Mouse (Mus musculus) ovary, postnatal 10 days (tissue): Measurements from ENCODE around the gene Slc10a7.
"Not testable (repeated sequence)": the region's sequence is repeated elsewhere in the genome, so short reads cannot be mapped to it uniquely, and the experiment has no call there.

Experiments
- DNase-seq: peaks from one replicate; pipeline ENCODE4 v3.0.0; 2022; ENCODE audit warnings: low spot score

The Slc10a7 gene

DNA sequence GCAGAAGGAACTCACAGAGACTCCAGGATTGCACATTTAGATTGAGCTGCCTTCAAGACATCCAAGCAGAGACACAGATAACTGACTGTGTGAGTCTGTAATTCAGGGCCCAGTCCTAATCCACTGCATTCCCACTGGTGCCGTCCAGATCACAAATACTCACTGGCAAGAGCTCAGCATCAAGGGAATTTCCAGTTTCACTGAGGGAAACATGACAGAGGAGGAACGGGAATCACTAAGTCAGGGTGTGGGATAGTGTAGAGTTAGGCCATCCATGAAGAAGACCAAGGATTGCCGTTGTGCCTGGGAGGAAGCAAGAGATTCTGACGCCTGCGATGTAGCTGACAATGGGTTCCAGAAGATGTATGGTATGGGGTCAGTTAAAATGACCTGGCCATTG is 159.1 kb downstream of the Slc10a7 start:
- DNase-seq: no peak

DNA sequence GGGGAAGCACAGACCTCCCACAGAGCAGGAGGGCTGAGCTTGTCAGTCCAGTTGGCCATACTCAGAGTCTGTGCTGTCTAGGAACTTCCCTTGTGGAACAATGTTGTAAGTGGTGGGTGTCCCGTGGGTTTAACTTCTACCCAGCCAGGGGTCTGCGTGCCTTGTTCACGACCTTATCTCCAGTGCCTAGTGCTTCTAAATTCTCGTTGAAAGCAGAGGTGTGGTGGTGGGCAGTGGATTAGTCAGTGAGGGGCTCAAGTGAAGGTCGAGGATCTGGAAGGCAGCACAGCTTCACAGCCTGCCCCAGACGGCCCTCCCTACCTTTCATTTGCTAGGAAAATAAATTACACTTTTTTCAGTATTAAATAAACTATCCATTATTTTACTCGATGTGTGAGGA is 161.1 kb downstream of the Slc10a7 start:
- no peak for DNase-seq

DNA sequence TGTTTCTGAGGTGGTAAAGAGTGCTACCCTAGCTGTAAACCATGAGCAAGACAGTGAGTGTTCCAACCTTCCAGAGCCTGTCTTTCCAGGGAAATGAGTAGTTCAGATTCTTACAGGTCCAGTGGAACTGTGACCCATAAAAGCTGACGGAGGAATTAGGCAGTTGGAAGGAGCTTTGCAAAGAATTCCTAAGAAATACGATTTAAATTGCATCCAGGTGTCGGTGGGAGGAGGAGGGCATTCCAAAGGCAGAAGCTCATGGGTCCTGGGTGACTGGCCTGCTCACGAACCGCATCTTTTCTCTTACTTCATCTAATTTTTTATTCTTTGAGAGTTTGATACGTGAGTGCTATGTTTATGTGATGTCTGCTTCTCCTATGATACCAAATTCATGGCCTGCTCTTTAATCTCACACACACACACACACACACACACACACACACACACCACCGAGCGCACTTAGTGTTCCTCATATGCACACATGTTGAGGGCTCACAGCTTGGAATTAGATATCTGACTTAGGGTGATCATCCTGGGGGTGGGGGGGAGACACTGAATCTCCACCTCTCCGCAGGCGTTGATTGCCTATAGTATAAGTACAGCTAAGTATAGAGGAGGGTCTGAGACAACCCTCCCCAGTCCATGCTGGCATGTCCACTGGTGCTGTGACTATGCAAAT is 169.5 kb downstream of the Slc10a7 start:
- DNase-seq: no peak

DNA sequence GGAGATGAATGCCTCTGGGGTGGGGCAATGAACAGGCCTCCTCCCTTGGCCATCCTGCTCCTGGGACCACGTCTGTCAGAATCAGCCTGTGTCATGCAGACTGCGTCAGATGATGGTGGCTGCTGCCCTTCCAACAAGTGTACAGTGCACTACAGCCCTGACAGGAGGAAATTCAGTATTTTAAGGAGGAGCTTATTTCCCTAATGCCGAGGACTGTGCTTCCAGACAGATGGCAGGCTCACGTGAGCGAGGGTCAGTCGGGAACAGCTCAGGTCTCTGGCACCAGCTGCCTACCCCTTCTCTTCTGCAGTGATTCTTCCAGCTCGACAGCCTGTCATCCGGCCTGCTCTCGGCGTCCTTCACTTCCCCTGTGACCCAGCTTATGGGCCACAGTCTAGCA is 181.6 kb downstream of the Slc10a7 start:
- no peak for DNase-seq

DNA sequence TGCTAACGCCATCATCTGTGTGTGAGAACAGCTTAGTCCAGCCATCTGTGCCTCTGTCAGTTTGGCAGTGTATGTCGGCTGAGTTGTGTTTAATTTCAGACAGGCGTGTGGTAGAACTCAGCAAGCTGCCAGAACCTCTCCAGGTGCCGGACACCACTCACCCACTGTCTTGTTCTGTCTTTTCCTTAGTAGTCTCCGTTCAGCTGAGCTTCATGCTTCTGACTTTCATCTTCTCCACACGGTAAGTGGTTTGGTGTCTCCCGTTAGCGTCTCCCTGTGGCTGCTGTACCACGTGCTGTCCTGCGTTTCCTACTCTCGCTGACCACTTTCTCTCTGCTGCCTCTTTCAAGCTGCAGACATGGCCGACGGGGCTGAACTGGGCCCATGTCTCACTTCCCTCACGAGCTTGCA is 189.2 kb downstream of the Slc10a7 start:
- no peak for DNase-seq

DNA sequence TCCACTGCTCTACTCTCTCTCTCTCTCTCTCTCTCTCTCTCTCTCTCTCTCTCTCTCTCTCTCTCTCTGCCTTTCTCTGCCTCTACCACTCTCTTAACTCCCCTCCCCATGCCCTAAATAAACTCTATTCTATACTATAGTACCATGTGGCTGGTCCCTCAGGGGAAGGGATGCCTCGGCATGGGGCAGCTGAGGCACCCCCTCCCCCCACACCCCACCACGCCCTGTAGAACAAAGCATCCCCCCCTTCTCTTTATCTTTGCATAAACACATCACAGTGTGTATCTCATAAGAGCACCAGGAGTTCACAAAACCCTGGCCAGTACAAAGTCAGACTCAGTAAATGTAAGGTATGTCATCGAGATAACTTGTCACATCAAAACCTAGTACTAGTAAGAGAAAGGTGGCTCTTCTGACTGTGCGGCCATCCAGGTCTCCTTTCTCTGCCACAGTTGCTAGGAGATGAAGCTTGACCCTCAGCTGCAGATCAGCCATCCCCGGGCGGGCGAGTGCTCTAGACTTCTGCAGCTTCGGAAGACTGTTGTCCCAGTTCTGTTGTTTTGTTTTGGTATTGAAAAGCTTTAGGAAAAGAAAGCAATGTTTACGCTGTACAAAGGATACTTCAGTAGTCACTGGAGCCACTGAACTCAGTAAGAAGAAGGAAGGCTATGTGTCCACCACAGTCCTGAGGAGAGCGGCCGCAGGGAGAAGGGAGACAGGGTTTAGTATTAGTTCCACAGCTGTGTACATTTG is 194.1 kb downstream of the Slc10a7 start:
- no peak for DNase-seq

DNA sequence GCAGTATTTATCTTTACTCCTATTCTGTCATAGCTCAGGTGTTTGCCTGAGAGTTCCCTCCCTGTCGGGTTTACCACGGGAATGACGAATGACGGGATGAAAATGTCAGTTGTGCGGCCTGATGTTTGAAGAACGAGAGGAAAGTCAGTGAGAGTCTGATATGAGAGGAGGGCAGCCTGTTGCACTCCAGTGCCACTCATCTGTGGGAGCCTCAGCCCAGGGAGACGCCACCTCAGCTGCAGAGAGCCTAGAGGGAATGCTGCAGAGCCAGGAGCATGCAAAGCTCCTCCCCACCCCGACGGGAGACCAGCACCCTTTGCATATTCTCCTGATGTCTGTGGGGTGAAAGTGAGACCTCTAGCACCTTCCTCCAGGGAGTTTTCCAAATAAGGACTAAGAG is 196.8 kb downstream of the Slc10a7 start:
- DNase-seq: no peak

DNA sequence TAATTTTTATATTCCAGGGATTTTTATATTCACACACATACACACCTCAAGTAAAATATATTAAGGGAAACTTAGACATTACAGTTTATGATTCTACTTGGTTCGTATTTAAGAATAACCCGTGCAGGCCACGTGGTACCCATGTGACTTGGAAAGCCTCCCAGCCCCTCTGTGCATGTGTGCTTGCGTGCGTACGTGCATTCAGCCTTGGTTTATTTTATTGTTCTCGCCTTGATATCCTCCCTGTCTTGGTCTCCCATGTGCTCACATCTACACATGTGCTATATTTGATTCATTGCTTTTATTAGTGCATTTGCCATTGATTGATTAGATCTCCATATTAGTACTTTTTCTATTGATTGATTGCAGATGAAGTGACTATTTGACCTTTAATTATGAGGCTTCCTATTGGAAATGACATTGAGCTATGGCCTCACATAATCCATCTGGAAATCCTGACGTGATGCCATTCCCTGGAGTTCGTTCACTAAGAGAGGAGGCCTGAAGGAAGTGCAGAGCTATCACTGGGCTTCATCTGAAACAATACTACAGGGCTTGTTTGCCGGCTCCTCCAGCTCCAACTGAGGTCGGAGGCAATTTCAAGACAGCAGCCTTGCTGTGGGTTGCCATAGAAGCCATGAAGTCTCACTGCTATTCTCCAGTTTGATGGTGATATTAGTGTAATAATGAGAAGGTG is 200.9 kb downstream of the Slc10a7 start:
- DNase-seq: no peak

DNA sequence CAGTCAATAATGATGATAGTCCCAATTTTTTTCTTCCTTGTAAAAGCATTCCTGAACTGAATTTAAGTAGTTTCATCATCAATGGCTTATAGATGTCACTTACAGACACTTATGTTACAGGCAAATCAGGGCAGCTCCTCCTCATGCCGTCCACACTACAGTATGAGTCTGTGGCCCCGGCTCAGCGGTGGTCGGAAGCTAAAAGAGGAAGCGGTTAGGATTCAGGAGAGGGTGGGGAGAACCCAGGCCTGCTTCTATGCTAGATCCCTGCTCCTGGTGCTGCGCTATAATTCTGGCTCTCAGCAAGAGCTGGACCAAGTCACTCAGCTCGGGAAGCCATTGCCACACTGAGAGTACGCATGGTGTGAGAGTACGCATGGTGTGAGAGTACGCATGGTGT is 201.8 kb downstream of the Slc10a7 start:
- DNase-seq: no peak

DNA sequence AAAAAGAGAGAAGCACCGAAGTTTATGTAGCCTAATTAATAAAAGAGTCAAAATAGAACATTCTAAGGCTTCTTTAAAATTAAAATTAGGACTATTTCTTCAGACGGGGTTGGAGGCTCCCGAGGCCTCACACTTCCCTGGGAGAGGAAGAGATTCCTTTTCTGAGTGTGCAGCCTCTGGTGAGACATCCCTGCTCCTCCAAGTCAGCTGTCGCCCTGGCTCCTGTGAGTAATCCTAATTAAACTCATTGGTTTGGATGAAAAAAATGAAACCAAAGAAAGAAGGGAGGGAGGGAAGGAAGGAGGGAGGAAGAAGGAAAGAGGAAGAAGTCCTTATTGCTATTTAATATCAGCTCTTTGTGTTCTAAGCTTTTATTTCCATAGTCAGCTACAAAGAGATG is 205.7 kb downstream of the Slc10a7 start:
- no peak for DNase-seq

DNA sequence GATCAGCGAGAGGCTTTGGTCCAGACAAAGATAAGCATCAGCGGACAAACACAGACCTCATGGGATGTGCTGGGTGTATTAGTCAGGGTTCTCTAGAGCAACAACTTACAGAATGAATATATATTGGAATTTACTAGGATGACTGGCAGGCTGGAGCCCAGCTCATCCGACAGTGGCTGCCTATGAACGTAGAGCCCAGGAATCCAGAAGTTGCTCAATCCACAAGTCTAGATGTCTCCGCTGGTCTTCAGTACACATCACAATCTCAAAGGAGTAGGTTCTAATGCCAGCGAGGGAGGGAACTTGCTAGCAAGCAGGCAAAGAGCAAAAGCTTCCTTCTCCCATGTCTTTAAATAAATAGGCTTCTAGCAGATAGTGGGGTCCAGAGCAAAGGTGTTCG is 207.4 kb downstream of the Slc10a7 start:
- no peak for DNase-seq

DNA sequence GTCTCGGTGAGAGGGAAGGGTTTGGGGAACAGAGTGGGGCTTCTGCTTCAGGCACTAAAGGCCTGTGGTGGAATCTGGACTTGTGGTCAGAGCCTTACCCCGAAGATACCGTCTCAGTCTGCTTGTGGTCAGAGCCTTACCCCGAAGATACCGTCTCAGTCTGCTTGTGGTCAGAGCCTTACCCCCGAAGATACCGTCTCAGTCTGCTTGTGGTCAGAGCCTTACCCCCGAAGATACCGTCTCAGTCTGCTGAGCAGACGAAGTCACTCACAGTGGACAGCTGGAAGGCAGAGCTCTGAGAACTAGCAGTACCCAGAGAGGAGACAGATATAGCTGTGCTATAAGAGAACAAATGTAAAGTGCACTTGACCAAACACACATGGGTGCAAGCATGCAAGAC is 208.0 kb downstream of the Slc10a7 start:
- DNase-seq: not testable (repeated sequence)

DNA sequence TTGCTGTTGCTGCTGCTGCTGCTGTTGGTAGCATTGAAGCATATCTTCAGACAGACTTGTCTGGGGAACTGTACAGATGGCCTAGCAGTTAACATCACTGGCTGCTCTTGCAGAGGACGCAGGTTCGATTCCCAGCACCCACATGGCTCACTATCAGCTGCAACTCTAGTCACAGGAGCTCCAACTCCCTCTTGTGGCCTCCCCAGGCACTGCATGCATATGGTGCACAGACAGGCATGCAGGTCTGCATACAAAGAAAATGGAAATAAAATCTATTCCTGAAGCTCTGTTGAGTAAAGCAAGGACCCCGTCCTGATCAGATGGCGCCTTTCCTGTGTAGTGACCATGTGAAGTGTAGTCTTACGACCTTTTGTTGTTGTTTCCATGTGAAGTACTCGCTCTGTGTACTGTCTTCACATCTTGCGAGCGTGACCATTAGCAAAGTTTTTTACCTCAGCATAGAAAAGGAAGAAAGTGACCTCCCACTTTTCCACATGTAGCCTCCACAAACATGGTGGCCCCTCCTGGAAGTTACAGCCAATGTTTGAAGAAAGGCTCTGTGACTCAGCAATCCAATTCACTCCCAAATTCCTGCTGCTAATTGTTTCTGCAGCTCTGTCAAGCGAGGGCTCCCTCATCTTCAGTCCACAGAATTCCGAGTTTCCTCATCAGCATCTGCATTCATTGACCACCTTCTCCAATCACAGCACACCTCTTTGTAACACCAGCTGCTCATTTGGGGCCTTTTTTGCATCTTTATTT is 210.3 kb downstream of the Slc10a7 start:
- no peak for DNase-seq

DNA sequence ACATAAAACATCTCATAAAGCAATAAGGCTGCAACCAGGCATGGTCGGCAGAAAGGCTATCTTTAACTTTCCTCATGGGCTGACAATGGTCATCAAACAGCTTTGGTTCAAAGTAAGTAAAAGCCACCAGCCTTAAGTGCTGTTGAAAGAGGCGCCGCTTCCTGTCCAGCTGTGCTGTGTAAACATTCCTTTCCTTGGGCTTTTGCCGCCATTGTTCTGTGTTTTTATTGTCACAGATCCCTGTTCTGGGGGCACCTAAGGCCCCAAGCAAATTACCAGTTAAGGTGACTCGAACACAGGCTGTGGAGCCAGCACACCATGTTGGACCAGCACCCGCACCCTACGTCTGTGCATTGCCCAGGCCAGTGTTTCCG is 210.9 kb downstream of the Slc10a7 start:
- DNase-seq: no peak

DNA sequence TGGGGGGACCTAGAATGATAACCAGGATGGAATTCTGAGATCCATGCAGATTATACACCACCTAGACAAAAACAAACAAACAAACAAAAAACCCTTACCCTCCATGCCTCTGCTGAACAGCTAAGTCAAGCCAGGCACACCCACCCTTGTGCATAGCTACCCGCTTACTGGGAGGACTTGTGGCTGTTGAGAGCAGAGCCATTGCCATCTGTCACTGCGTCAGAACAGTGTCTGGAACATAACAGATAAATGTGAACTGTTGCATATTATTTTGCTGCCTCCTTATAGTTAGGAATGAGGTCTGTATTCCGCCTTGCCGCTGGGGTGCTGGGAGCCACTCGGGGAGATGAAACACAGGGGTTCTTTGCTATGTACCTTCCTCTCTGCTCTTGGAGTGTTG is 212.4 kb downstream of the Slc10a7 start:
- no peak for DNase-seq

DNA sequence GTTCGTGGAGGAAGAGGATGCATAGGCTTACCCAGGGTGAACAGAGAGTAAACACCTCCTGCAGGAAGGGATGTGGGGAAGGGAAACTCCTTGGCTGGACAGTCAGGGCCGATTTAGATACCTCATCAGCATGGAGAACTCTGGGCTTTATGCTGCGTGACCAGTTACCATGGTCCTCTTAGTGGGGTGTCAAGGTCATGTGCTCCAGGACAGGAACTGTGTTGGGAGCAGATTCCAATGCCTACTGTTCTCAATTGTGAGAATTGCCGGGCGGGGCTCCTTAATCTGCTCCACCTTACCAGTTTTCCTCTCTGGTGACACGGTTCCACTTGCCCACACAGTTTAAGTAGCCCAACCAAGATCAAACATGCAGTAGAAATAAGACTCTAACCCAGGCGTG is 213.1 kb downstream of the Slc10a7 start:
- no peak for DNase-seq

DNA sequence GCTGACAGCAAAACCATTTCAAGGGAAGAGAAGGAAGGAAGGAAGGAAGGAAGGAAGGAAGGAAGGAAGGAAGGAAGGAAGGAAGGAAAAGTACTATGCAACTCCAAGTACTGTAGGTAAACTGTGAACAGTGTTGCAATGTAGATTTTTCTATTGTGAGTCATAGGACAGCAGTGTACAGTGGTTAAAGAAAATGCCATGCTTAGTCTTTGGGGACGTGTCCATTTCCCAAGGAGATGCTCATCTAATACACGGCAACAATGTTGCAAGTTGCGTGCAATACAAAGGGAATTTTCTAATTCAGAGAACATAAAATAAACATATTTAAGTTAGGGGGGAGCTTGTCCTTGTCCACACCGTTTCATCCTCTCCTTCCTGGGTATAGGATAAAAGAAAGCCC is 215.7 kb downstream of the Slc10a7 start:
- no peak for DNase-seq

DNA sequence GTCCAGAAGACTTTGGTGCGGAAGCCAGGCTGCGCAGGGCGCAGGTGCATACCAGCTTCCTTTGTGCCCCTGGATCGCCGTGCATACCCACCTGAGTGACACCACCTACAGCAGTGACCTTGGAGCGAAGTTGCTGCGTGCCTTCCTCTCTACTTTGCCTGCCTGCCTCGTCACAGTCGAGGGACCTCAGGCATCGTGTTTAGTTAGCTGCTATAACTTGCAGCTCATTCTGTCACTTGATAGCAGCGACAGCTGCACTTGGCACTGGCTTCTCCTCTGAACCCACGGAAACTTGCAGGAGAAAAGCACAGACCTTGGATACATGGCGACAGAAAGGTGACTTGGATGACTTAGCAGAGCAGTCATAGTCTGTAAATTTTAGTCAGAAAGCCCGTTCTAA is 219.1 kb downstream of the Slc10a7 start:
- DNase-seq: no peak

DNA sequence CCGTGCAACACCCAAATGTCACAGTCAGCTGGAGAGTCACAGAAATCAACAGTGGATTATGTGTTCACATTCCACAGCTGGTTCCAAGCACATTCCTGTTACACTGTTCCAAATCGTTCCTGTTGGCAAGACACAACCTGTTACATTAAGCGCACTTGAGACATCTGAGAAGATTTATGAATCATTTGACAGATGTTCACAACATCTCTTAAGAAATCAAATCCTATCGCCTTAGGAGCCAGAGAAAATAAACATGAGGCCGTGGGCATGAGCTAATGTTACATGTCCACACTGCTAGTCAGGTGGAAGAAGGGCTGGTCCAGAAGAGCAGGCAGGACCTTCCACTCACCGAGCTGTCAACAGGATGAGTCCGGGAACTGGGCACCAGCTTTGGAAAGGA is 223.3 kb downstream of the Slc10a7 start:
- no peak for DNase-seq

DNA sequence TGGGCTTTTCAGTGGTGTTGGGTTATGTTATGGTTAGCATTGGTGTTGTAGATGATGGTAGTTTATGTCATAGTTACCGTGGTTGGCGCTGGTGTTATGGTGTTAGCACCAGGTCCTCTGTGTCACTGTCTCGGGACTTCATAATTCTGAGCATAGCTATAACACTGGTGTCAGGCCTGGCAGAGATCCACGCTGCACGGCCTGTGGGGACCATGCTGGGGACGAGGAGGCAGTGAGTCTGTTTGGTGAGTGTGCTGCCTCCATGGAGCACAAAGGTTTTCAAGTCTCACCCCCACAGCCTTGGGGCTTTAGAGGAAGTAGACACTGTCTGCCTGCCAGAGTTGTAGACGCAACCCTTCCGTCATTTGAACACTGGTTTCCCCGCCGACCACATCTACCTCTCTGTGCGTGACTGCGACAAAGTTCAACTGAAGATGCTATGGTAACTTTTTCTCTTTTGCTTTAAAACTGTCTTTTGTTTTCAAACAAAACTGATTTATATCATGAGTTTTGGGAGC is 223.9 kb downstream of the Slc10a7 start:
- no peak for DNase-seq

DNA sequence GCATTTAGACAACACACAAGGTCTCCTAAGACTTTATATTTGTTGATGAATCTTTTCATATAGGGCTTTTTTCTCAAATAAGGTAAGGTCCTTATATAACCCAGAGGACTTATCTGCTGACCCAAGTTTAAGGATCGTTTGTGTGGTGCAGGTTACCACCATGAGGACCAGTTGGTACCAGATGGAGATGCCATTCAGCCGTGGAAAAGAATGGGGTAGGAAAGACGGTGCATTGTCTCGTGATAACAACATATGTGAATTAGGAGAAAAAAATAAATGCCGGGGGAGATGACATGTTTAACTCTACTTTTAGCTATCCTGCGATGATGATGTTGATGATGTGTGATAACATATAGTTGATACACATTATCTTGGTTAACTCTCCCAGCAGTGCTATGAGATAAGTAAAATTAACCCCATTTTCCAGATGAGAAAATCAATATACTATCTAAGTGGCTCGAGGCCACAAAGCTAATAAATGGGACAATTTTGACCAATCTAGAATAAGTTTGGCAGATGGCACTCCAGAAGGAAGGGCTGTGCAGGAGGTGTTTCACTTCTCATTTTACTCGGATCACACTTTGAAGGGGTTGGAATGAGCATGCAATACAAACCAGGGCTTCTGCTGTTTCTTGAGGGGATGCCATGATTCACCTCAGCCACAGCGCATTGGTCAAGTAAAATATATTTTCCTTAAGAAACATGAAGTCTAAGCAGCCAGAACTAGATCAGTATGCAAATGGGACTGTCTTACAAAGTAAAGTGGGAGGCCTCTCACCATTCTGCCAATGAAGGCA is 225.8 kb downstream of the Slc10a7 start:
- DNase-seq: no peak

DNA sequence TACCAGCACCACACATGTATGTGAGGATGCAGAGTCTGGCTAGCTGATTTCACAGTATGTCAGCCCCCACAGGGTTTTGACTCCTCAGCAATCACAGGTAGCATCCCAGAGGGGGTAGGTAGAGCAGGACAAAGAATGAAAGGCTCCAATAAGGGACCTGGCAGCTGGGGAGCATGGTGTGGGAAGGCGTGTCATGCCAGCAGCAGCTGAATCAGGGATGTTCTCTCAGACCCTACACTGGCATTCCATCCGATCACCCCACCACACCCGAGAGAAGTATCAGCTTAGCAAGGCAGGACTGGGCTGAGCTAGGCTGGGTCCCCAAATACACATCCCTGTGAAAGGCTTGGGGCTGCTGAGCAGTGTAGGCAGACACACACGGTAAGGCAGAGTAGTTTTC is 229.2 kb downstream of the Slc10a7 start:
- DNase-seq: no peak
